Mouse (Mus musculus) ES-E14 (cell line): ENCODE measurements around the gene Jsrp1.

Experiments
- CHD2 ChIP-seq: IDR thresholded peaks from 2 replicates; pipeline ENCODE4 v1.6.1; 2014; ENCODE audit warnings: mild to moderate bottlenecking, low read depth, low read length, inconsistent platforms
- HCFC1 ChIP-seq: IDR thresholded peaks from 2 replicates; pipeline ENCODE4 v1.6.1; 2012; ENCODE audit warnings: low read length, inconsistent platforms, borderline replicate concordance; ENCODE audit not compliant: insufficient read depth

- TF ChIP-seq CHD2 (no peak), HCFC1 (no peak)
Observed at GRCm38 (mm10) chr10:80785963-80786362, 27.3 kb downstream of the Jsrp1 start.
